Mouse (Mus musculus): ENCODE measurements at regions not wholly inside any gene's neighbourhood (a gene's known extent, or its start where the extent isn't known, plus 50 kb on each side); places are given as distances from the start of the nearest gene placed in this dataset.
A peak's percentile ranks its signal among the peaks of the same experiment; 100 is the strongest.
"Not testable (repeated sequence)": the region's sequence is repeated elsewhere in the genome, so short reads cannot be mapped to it uniquely, and the experiment has no call there.

DNA sequence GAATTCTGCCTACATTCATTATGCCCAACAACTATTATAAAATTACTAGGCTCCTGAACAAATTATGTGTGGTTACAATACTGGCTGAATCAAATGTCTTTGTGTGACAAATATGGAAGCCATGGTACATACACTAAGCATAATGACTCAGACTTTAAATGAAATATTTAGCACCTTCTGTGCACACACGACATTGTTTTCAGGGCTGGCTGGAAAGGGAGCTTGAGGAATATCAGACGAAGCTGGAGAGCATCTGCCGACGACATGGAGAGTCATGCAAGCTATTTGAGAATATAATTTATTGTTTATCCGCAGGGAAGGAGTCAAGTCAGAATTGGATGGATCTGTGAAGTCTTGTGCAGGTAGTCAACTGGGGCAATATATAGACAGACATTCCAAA is 955.4 kb upstream of the Gm10801 start:
- no peak for DNase-seq (ENCODE audit: low spot score)

DNA sequence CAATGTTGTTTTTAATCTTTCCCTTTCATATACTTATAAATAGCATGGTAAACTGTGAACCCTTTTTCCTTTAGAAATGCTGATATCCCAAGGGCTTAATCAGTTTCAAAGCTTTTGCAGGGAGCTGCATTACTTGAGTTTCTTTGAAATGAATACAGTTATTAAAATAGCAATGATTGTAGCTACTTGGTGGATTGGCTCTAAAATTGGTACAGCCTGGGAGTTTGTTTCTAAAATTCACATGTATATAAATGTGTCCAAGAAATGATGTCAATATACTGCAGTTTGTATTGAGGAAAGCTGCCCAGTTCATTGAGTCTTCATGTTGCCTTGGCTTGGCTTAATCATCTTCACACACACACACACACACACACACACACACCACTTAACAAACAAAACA is 954.8 kb upstream of the Gm10801 start:
- DNase-seq (ENCODE audit: low spot score): no peak

DNA sequence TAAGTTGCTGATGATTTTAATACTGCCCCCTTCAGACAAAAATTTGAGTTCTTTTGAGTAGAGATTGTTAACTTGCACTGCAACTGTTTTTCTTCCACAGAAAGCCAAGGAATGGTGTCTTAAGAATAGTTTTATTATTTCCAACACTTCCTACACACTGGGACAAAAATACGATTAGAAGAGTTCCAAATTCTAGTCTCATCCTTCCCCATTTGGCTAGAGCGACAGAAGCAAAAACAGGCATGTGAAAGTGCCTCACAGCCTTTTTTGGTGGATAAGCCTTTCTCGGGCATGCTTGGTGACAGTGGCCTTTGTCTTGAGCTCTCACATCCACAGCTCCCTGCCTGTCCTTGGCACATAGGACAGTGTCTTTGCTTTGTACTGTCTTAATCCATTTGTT is 954.3 kb upstream of the Gm10801 start:
- DNase-seq (ENCODE audit: low spot score): no peak

DNA sequence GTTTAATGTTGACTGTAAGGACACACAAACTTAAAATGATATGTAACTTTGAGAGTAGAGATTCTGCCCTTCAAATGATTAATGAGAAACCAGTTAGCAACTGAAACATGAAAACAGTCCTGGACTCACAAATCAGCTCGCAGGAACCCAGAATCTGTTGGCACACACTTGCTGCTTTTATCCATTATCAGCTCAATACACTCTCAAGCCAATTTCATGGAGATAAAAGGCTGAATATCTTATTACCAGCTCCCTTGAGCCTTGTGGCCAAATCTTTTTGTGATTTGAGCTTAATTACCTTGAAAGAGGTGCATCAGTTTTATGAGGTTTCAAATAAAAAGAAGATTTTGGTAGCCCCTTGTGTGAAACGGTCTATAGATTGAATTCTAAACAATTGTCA is 936.9 kb upstream of the Gm10801 start:
- peak; percentile 0 for DNase-seq (ENCODE audit: low spot score)

DNA sequence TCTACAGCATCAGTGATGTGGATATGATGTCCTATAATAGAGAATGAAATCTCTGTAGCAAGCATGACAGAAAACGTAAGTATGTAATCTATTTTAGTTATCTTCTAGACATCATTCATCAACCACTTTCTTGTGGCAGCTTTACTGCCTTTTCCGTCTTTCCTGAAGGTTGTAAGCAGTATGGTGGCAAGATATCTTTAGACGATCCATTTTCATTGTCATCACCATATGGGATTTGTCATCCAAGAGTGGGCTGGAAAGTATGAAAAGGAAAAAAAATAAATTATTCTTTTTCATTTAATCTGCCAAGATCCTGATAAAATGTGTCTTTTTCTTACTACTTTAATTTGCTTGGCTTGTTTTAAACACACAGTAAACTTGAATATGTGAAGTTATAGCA is 893.2 kb upstream of the Gm10801 start:
- no peak for DNase-seq (ENCODE audit: low spot score)

DNA sequence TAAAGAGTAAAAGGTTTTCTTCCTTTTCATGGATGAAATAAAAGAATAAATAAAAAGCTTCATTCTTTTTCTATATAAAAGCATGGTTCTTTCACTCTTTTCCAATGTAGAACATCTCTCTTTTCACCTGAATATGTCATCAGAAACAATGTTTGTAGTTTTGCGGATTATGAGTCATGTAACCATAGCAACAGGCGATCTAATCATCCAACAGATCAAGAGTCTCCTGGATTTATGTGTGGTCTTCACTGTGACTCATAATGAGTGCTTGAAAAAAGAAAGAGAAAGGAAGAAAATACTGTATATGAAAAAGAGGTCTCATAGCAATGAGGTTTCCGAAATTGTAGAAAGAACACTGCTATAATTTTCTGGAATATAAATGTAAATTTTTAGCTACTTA is 884.1 kb upstream of the Gm10801 start:
- DNase-seq (ENCODE audit: low spot score): no peak

DNA sequence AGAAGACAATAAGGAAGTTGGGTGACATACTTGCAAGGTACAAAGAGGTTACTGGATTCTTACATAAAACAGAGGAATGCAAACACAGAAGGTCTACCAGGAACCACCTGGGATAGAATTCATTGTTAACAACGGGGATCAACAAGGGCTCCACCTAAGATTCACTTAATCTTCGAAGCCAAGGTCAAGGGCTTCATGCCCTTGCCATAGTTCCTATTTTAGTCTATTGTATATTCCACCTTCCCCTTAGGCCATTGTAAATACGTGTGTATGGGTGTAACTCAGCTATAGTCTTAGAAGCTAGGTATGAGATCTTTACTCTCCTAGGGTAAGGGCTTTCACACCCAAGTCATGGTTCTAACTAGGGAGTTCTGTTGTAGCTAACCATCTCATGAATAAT is 882.0 kb upstream of the Gm10801 start:
- not testable (repeated sequence) for DNase-seq (ENCODE audit: low spot score)

All from embryo, embryonic 10.5 days (tissue).